8 mouse cellular contexts compared by ENCODE assay signal in the genomic region with DNA sequence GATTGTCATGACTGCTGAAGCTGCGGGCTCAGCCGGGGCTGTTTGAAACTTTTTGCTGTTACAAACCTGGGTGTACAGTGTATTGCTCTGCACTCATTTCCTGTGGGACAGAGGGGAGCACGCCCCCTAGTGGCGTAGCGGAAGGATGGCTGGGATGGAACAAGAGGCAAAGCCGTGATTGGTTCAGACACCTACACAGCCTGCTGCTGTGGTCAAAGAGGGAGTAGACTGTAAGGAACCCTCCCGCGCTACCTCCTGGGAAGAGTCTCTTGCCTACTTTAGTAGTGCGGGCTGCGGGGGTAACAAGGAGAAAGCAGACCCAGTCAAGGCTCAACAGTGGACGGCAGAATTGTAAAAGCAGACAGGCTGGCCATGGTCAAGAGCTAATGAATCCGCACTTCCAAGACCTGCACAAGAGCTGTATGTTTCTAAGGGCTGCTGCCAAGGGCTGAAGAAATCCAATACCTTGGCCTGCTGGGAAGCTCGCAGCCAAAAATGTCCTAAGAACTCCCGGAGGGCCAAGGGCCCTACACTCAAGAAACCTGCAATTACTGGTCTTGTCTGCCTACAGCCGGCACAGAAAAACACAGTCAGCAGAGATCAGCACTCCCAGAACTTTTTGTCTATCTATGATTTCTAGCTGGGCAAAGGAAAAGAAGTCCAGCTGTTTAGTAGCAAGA. TPM values are rescaled to one million over a fixed set of nuclear protein-coding genes. Genes with fewer than 3 reads are reported as not detected.
DNase-seq lines count a peak whose midpoint lies in the region; ATAC-seq lines count a peak whose summit lies in the region.

No protein-coding gene starts in this region.

- peak; percentile 53 for ATAC-seq in limb, embryonic 12.5 days (ENCODE audit: insufficient number of reproducible peaks, insufficient read depth, low FRiP score, low TSS enrichment, low read depth)
- ATAC-seq in midbrain, embryonic 14.5 days (ENCODE audit: low FRiP score, low TSS enrichment) = no peak

- peak; percentile 56 to 74 for DNase-seq in urinary bladder, adult 18-20 months (ENCODE audit: low spot score in 2 of 2)
- no peak for DNase-seq in urinary bladder, postnatal 10 days (ENCODE audit: low spot score)
- peak; percentile 89 for DNase-seq in embryonic facial prominence, embryonic 10.5 days (ENCODE audit: low spot score)
- peak; percentile 98 for DNase-seq in heart, adult 11 months
- DNase-seq in kidney, adult 11 months = peak; percentile 80
- peak; percentile 77 for DNase-seq in midbrain, embryonic 14.5 days
- peak; percentile 71 to 80 for DNase-seq in spleen, adult 18-20 months

- H3K9ac ChIP-seq in limb, embryonic 12.5 days (replicated peaks) = peak overlapping the region; percentile 68
- no peak overlapping the region for H3K9ac ChIP-seq in midbrain, embryonic 14.5 days (replicated peaks; ENCODE audit: low read length)

- no peaks in the 10 kb centered on the region for H3K9me3 ChIP-seq in embryonic facial prominence, embryonic 10.5 days
- H3K9me3 ChIP-seq in limb, embryonic 12.5 days = no peaks in the 10 kb centered on the region
- no peaks in the 10 kb centered on the region for H3K9me3 ChIP-seq in midbrain, embryonic 14.5 days (ENCODE audit: control insufficient read depth, low read length)

- peak overlapping the region; percentile 90 for H3K27ac ChIP-seq in embryonic facial prominence, embryonic 10.5 days (replicated peaks)
- peak overlapping the region; percentile 78 for H3K27ac ChIP-seq in limb, embryonic 12.5 days
- no peak overlapping the region for H3K27ac ChIP-seq in midbrain, embryonic 14.5 days (replicated peaks; ENCODE audit: low read depth, low read length)

- H3K36me3 ChIP-seq in embryonic facial prominence, embryonic 10.5 days (replicated peaks) = peaks cover 23% of the 10 kb centered on the region
- peaks cover 17% of the 10 kb centered on the region for H3K36me3 ChIP-seq in limb, embryonic 12.5 days
- no peaks in the 10 kb centered on the region for H3K36me3 ChIP-seq in midbrain, embryonic 14.5 days (ENCODE audit: control insufficient read depth, insufficient read depth, low read length)

- no peaks in the 10 kb centered on the region for H3K27me3 ChIP-seq in embryonic facial prominence, embryonic 10.5 days (replicated peaks; ENCODE audit: low read depth, poor library complexity, severe bottlenecking)
- H3K27me3 ChIP-seq in limb, embryonic 12.5 days = no peaks in the 10 kb centered on the region
- no peaks in the 10 kb centered on the region for H3K27me3 ChIP-seq in midbrain, embryonic 14.5 days (ENCODE audit: control insufficient read depth, insufficient read depth, low read length)

- peak overlapping the region; percentile 77 for H3K4me2 ChIP-seq in limb, embryonic 12.5 days
- peak overlapping the region; percentile 82 for H3K4me2 ChIP-seq in midbrain, embryonic 14.5 days (ENCODE audit: low read length)

- H3K4me3 ChIP-seq in embryonic facial prominence, embryonic 10.5 days = peak overlapping the region; percentile 71
- H3K4me3 ChIP-seq in limb, embryonic 12.5 days (replicated peaks) = peak overlapping the region; percentile 63
- no peak overlapping the region for H3K4me3 ChIP-seq in midbrain, embryonic 14.5 days (replicated peaks; ENCODE audit: low read depth, low read length)

- 5% methylated on average over 15 of the region's 15 CpGs for WGBS in embryonic facial prominence, embryonic 10.5 days
- WGBS in limb, embryonic 12.5 days = 6% methylated on average over 15 of the region's 15 CpGs
- 7% methylated on average over 15 of the region's 15 CpGs for WGBS in midbrain, embryonic 14.5 days

- H3K4me1 ChIP-seq in embryonic facial prominence, embryonic 10.5 days = peaks cover 26% of the 10 kb centered on the region
- peaks cover 16% of the 10 kb centered on the region; the same call in 1 of the 2 replicates for H3K4me1 ChIP-seq in limb, embryonic 12.5 days (replicated peaks)
- peaks cover 13% of the 10 kb centered on the region for H3K4me1 ChIP-seq in midbrain, embryonic 14.5 days (ENCODE audit: control insufficient read depth, insufficient read depth, low read length)

RNA-seq across cellular contexts. Expression of gene Eef2kmt, which starts 1.3 kb away (rescaled TPM):
- 14.7 and 19.4 TPM in 2 replicates for polyA plus RNA-seq in embryonic facial prominence, embryonic 10.5 days (2016; fragmentation: Nextera tagmentation; extraction: Ambion mirVana)
- polyA plus RNA-seq in limb, embryonic 12.5 days (2016; fragmentation: Nextera tagmentation; extraction: Ambion mirVana) = 14.3 and 16.8 TPM in 2 replicates
- 3.9 and 8.3 TPM in 2 replicates for polyA plus RNA-seq in midbrain, embryonic 14.5 days (2014; fragmentation: Nextera tagmentation; extraction: Ambion mirVana)

RNA-seq across cellular contexts. Expression of gene Alg1, which starts 21.1 kb away (rescaled TPM):
- 23.1 and 26.2 TPM in 2 replicates for polyA plus RNA-seq in embryonic facial prominence, embryonic 10.5 days (2016; fragmentation: Nextera tagmentation; extraction: Ambion mirVana)
- 27.8 and 28.2 TPM in 2 replicates for polyA plus RNA-seq in limb, embryonic 12.5 days (2016; fragmentation: Nextera tagmentation; extraction: Ambion mirVana)
- 38.8 and 40.4 TPM in 2 replicates for polyA plus RNA-seq in midbrain, embryonic 14.5 days (2014; fragmentation: Nextera tagmentation; extraction: Ambion mirVana)

RNA-seq across cellular contexts. Expression of gene AU021092, which starts 32.4 kb away (rescaled TPM):
- 0.93 and 1.3 TPM in 2 replicates for polyA plus RNA-seq in embryonic facial prominence, embryonic 10.5 days (2016; fragmentation: Nextera tagmentation; extraction: Ambion mirVana)
- polyA plus RNA-seq in limb, embryonic 12.5 days (2016; fragmentation: Nextera tagmentation; extraction: Ambion mirVana) = 1.2 and 1.4 TPM in 2 replicates
- 15.0 and 15.6 TPM in 2 replicates for polyA plus RNA-seq in midbrain, embryonic 14.5 days (2014; fragmentation: Nextera tagmentation; extraction: Ambion mirVana)

RNA-seq across cellular contexts. Expression of gene Nagpa, which starts 50.7 kb away (rescaled TPM):
- polyA plus RNA-seq in embryonic facial prominence, embryonic 10.5 days (2016; fragmentation: Nextera tagmentation; extraction: Ambion mirVana) = 15.9 and 16.2 TPM in 2 replicates
- polyA plus RNA-seq in limb, embryonic 12.5 days (2016; fragmentation: Nextera tagmentation; extraction: Ambion mirVana) = 14.5 and 14.7 TPM in 2 replicates
- 8.7 and 9.3 TPM in 2 replicates for polyA plus RNA-seq in midbrain, embryonic 14.5 days (2014; fragmentation: Nextera tagmentation; extraction: Ambion mirVana)
